Mouse (Mus musculus) C2C12 (cell line): ENCODE data around the gene Spc25.

Experiments used
- CEBPB ChIP-seq: IDR thresholded peaks from one replicate; pipeline ENCODE4 v1.6.1; 2011; ENCODE audit warnings: low read depth, mild to moderate bottlenecking, control low read depth, moderate library complexity
- CTCF ChIP-seq: IDR thresholded peaks from one replicate; pipeline ENCODE4 v1.5.1; 2011; ENCODE audit not compliant: control insufficient read depth, insufficient read depth, insufficient read length
- FOSL1 ChIP-seq: IDR thresholded peaks from one replicate; pipeline ENCODE4 v1.8.0; 2011; ENCODE audit warnings: mild to moderate bottlenecking, low read length; ENCODE audit not compliant: poor library complexity, insufficient read depth, severe bottlenecking
- MAX ChIP-seq: IDR thresholded peaks from one replicate; pipeline ENCODE4 v1.6.1; 2011; ENCODE audit warnings: mild to moderate bottlenecking, control low read depth
- MYOD1 ChIP-seq: IDR thresholded peaks from one replicate; pipeline ENCODE4 v1.6.1; 2011; ENCODE audit warnings: low read depth; ENCODE audit not compliant: control insufficient read depth, insufficient read length
- MYOG ChIP-seq: IDR thresholded peaks from one replicate; pipeline ENCODE4 v1.6.1; 2011; ENCODE audit not compliant: control insufficient read depth, insufficient read length; ENCODE audit errors: extremely low read depth
- USF1 ChIP-seq: IDR thresholded peaks from one replicate; pipeline ENCODE4 v1.6.1; 2011; ENCODE audit warnings: low read depth, mild to moderate bottlenecking, control low read depth, moderate library complexity

DNA sequence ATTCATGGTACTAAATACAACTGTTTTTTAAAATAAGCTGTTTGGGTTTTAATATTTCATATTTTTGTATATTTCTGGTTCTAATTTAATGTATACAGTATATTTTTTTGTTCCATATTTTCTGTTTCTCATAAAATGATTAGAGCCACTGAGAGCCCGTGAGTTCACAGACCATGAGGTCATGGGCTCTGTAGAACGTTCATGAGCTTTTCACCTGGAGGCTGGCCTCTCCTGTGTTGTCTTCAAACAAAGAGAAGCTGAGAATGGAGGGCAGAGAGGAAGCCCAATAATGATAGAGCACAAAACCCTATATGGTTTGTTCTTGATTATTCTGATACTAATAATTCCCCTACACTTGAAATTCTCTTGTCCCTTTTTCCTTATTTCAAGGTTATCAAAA lies 18.7 kb upstream of the Spc25 start:
- TF ChIP-seq MAX, result no peak
- TF ChIP-seq CTCF, result no peak
- no peak for TF ChIP-seq USF1
- TF ChIP-seq MYOD1, result no peak
- no peak for TF ChIP-seq CEBPB
- no peak for TF ChIP-seq MYOG
- TF ChIP-seq FOSL1, result no peak
